Mouse (Mus musculus) cerebellum, adult 2 months (tissue): Measurements from ENCODE around the gene Ppp1r12a.

ENCODE experiments used
- CTCF ChIP-seq: fragments of 200-500 bp; IDR thresholded peaks from 2 replicates; pipeline ENCODE4 v1.5.1; 2011; ENCODE audit warnings: low read depth, mild to moderate bottlenecking, control low read depth, low read length, moderate library complexity, borderline replicate concordance; ENCODE audit not compliant: insufficient read depth
- POLR2A ChIP-seq: fragments of 200-500 bp; IDR thresholded peaks from 2 replicates; pipeline ENCODE4 v1.6.1; 2011; ENCODE audit warnings: low read length, control low read depth, borderline replicate concordance; ENCODE audit not compliant: insufficient read depth

DNA sequence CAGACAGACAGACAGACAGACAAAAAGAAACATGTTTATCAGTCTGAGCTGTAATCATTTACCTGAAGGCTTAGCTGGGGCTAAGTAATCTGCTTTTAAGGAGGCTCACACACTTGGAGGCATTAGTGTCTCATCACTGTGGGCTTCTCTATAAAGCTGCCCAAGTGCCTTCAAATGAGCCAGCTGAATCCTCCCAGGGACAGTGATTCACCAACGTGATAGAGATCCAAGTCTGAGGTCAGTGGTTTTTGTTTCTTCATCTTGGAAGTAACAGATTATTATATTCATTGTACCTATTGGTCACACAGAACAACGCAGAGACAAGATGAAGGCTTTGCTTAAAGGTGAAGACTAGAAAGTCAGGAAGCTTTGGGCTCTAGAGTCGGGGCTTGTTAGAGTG, 8.7 kb upstream of the Ppp1r12a start:
- TF ChIP-seq POLR2A, result no peak
- TF ChIP-seq CTCF, result no peak
